Mouse (Mus musculus): ENCODE measurements at regions not wholly inside any gene's neighbourhood (a gene's known extent, or its start where the extent isn't known, plus 50 kb on each side); places are given as distances from the start of the nearest gene placed in this dataset.

DNA sequence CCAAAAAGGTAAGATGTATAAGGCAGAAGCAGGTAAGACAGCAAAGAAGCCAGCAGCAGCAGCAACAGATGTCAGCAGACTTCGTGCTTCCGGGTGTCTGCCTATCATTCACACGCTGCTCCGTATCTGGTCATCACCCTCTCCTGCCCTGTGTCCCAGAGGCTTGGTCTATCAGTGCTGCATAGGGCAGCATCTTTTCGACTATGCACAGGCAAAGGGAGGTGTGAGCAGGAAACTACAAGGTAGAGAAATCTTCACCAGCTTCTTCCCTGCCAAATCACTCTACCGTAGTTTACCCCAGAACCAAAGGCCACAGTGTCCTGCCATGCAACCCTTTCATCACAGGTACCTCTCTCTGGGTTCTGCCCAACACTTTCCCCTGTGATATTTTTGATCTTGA lies 156.5 kb downstream of the Zfp36l1 start:
- in situ Hi-C loops (cut with MboI; ENCODE audit: low pct_unique_long_range_greater_than_20kb) = no loop called here
- ATAC-seq (no peak), DNase-seq (ENCODE audit: low read depth, low spot score) (no peak)
- TF ChIP-seq CTCF (IDR thresholded peaks at IDR 0.05) = no peak
- H3K27me3 ChIP-seq = no peaks in the 10 kb centered on the region
- ChIA-PET CTCF (no interaction called here), POLR2A (no interaction called here)

DNA sequence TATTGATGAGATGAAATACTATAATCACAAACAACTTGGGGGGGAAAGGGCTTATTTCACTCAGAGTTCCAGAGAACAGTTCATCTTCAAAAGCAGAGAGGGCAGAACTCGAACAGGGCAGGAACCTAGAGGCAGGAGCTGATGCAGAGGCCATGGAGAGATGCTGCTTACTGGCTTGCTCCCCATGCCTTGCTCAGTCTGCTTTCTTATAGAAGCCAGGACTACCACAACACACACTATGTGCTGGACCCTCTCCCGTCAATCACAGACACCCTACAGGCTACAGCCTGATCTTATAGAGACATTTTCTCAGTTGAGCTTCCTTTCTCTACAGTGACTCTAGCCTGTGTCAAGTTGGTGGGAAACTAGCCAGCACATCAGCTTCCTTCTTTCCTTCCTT lies 157.3 kb downstream of the Zfp36l1 start:
- in situ Hi-C loops (cut with MboI; ENCODE audit: low pct_unique_long_range_greater_than_20kb) = no loop called here
- no peak for DNase-seq (ENCODE audit: low read depth, low spot score)
- POLR2A ChIA-PET = no interaction called here
- TF ChIP-seq CTCF (IDR thresholded peaks at IDR 0.05) = no peak
- ATAC-seq = no peak
- CTCF ChIA-PET = no interaction called here
- no peaks in the 10 kb centered on the region for H3K27me3 ChIP-seq

DNA sequence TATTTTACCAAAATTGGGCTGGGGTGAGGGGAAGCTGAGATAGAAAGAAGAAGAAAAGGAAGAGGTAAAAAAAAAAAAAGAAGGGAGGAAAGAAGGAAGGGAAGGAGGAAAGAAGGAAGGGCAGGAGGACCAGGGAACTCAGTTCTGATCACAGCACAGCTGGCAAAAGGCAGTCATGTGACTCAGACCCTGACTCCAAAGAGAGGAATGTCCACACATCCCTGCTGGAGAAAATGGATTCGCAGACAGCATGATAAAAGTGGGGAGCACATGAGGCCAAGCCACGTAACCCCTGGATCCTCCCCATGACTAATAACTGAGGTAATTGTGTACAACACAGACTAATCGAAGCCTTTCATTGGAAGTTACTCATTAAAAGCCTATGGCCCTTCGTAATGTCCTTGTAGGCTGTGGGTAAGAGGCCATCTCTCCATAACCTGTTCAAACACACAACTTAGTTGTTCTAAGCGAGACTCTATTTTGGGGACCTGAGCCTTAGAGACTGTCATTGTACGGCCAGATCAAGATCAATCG lies 162.2 kb downstream of the Zfp36l1 start:
- DNase-seq (ENCODE audit: low read depth, low spot score) (no peak), ATAC-seq (no peak)
- no peak for TF ChIP-seq CTCF (IDR thresholded peaks at IDR 0.05)
- in situ Hi-C loops (cut with MboI; ENCODE audit: low pct_unique_long_range_greater_than_20kb) = no loop called here
- ChIA-PET CTCF (no interaction called here), POLR2A (no interaction called here)
- no peaks in the 10 kb centered on the region for H3K27me3 ChIP-seq

DNA sequence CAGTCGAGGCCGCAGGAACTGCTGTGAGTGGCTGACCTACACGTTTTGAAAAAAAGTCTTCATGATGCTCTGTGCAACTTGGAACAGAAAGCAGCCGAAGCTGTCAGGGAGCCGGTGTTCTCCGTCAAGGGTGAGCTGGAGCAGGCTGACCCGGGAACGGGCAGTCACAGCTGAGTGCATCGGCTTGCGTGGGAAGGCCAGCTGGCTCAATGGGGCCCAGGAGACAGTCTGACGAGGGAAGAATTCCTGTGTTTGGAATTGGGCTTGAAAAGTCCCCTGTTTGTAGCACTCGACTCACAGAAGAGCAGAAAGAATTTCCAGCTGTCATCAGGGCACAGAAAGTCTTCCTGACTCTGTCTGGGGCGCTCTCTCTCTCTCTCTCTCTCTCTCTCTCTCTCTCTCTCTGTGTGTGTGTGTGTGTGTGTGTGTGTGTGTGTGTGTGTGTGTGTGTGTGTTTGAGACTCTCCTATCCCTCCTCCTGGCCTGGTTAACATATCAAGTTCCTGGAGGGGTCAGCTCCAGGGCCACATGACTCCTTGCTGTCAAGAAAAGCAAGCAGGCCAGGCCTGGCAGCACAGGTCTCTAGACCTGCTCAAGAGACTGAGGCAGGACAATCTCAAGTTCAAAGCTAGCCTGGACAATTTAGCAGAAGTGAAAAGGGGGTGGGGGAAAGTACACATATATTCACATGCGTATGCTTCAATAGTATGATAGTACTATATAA lies 163.6 kb downstream of the Zfp36l1 start:
- H3K27me3 ChIP-seq = no peaks in the 10 kb centered on the region
- ChIA-PET POLR2A (no interaction called here), CTCF (no interaction called here)
- DNase-seq (ENCODE audit: low read depth, low spot score) = peak; percentile 58
- no peak for TF ChIP-seq CTCF (IDR thresholded peaks at IDR 0.05)
- in situ Hi-C loops (cut with MboI; ENCODE audit: low pct_unique_long_range_greater_than_20kb) = no loop called here
- peak; percentile 21 for ATAC-seq

DNA sequence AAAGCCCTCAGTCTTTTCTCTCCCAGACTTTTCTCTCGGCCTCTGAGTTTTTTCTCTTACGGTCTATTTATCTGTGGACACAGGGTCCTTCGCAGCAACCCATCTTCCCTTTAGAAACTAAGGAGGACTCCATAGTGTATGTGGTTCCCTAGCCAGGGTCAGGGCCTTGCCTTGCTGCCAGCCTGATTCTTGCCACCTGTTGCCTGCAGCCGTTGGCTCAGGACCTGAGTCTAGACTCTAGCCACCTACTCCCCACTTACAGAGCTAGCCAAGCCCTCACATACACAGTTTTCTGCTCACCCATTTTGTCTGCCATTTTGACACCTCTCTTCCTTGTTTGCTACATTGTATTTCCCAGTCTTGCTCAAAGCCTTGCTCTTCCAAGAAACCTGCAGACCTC lies 165.2 kb downstream of the Zfp36l1 start:
- no peaks in the 10 kb centered on the region for H3K27me3 ChIP-seq
- DNase-seq (ENCODE audit: low read depth, low spot score) (no peak), ATAC-seq (no peak)
- in situ Hi-C loops (cut with MboI; ENCODE audit: low pct_unique_long_range_greater_than_20kb) = no loop called here
- no peak for TF ChIP-seq CTCF (IDR thresholded peaks at IDR 0.05)
- ChIA-PET POLR2A (no interaction called here), CTCF (no interaction called here)

DNA sequence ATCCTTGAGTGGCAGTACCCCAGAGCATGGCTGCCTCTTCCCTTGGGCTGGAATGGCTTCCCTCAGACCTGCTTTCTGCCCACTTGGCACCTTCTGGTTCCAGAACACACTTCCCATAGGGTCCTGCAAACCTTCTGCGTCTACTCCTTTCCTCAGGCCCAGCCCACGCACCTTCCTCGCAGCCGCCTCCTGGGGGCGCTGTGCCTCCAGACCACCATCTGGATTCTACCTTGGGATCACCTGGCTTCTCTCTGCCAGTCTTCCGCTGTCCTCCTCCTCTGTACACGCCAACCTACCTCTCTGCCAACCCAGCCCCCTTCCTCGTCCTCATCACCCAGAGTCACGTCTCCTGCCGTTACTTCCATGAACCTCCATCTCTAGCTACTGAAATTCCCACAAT lies 166.0 kb downstream of the Zfp36l1 start:
- DNase-seq (ENCODE audit: low read depth, low spot score) (no peak), ATAC-seq (no peak)
- ChIA-PET POLR2A (no interaction called here), CTCF (no interaction called here)
- no peak for TF ChIP-seq CTCF (IDR thresholded peaks at IDR 0.05)
- in situ Hi-C loops (cut with MboI; ENCODE audit: low pct_unique_long_range_greater_than_20kb) = no loop called here
- H3K27me3 ChIP-seq = no peaks in the 10 kb centered on the region

DNA sequence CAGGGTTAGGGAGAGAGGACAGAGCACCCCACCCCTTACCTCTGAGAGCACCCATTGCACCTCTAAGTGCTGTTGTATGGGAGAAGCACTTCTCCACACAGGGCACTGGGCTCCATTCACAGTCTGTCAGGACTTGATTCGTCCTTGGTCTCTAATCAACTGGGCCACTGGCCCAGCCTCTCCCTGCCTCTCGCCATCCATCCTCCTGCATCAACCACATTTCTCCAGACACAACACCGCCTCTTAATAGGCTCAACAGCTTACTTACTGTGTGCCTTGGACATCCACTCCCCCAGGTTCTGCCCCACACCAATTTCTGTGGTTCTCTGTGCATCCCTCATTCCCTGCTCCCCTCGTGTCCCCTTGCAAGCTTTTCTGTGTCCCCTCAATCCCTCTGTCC lies 166.9 kb downstream of the Zfp36l1 start:
- ChIA-PET POLR2A (interaction anchor here (0.6 kb wide), 1 partner anchor 182 kb away, joined by 3 read pairs; no protein-coding TSS in a partner anchor), CTCF (no interaction called here)
- ATAC-seq = no peak
- no peak for DNase-seq (ENCODE audit: low read depth, low spot score)
- no peak for TF ChIP-seq CTCF (IDR thresholded peaks at IDR 0.05)
- in situ Hi-C loops (cut with MboI; ENCODE audit: low pct_unique_long_range_greater_than_20kb) = no loop called here
- no peaks in the 10 kb centered on the region for H3K27me3 ChIP-seq

DNA sequence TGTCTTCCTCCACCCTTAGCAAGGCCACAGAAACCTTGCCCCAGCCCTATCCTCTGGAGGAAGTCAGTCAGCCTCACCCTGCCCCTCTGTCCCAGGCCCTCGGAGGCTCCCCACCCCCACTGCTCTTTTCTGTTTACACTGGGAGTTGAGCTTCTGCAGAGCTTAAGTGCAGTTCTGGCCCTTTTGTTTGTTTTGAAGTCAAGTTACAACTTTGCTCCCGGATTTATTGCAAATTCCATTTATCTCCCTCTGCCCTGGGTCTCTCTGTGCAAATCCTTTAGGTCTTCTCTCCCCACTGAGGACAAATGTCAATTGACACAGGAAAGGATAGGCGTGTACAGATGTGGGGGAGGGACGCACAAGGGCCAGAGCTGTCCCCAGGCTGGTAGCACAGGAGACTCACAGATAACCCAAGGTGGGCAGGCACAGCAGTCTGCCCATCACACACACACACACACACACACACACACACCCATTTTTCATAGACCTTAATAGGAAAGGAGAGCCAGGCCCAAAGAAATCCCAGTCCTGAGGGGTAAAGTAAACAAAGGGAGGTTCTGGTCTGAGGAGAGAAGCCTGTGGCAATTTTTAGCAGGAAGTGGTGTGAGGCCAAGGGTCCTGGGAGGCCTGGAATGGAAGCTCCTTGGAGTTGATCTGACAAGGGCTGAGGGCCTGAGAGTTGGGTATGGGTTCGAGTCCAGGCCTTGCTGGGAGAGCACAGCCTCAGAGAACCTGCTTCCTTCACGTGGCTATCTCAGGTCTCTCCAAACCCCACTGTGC lies 167.9 kb downstream of the Zfp36l1 start:
- in situ Hi-C loops (cut with MboI; ENCODE audit: low pct_unique_long_range_greater_than_20kb) = no loop called here
- H3K27me3 ChIP-seq = no peaks in the 10 kb centered on the region
- CTCF ChIA-PET = no interaction called here
- no peak for TF ChIP-seq CTCF (IDR thresholded peaks at IDR 0.05)
- POLR2A ChIA-PET = no interaction called here
- DNase-seq (ENCODE audit: low read depth, low spot score) = no peak
- ATAC-seq = no peak

DNA sequence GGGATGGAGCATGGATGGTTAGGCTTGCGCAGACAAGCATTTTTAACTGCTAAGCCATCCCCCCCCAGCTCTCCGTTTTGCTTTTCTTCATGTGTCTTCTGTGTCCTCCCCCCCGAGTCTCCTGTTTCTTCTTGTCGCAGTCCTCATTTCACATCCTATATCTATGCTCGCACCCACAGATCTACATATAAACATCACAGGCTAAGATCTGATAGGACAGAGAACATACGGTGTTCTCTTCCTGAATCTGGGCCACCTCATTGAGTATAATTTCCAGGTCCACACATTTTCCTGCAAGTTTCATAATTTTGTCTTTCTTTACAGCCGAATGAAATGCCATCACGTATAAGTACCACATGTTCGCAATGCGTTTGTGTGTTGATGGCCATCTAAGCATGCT lies 168.7 kb downstream of the Zfp36l1 start:
- CTCF ChIA-PET = no interaction called here
- no peaks in the 10 kb centered on the region for H3K27me3 ChIP-seq
- POLR2A ChIA-PET = no interaction called here
- no peak for TF ChIP-seq CTCF (IDR thresholded peaks at IDR 0.05)
- in situ Hi-C loops (cut with MboI; ENCODE audit: low pct_unique_long_range_greater_than_20kb) = no loop called here
- ATAC-seq (no peak), DNase-seq (ENCODE audit: low read depth, low spot score) (no peak)

DNA sequence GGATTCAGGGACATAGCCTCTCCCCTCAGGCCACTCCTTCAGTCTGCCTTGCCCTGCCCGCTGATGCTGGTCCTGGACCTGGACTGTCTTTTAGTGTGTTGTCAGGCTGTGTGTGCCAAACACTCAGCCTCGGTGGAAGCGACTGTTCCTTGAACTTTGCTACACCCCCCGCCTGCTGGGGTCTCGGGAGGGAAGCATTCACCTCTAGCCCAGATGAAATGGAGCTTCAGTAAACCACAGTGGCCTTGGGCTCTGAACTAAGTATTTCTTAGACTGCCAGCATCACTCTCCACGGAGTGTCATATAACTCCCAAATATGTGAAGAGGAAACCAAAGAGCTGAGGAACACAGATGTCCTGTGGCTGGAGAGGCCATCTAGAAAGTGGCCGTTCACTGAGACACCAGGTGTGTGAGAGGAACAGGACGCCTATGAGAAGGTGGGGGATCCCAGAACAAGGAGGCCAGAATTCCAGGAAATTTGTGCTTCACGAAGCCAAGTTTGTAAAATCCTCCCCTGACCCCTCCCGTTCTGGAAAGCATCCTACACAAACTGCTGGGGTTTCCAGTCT lies 170.2 kb downstream of the Zfp36l1 start:
- TF ChIP-seq CTCF (IDR thresholded peaks at IDR 0.05) = no peak
- in situ Hi-C loops (cut with MboI; ENCODE audit: low pct_unique_long_range_greater_than_20kb) = no loop called here
- DNase-seq (ENCODE audit: low read depth, low spot score) (no peak), ATAC-seq (no peak)
- ChIA-PET POLR2A (no interaction called here), CTCF (interaction anchor here (0.6 kb wide), 1 partner anchor 139 kb away, joined by 3 read pairs; no protein-coding TSS in a partner anchor)
- H3K27me3 ChIP-seq = no peaks in the 10 kb centered on the region

DNA sequence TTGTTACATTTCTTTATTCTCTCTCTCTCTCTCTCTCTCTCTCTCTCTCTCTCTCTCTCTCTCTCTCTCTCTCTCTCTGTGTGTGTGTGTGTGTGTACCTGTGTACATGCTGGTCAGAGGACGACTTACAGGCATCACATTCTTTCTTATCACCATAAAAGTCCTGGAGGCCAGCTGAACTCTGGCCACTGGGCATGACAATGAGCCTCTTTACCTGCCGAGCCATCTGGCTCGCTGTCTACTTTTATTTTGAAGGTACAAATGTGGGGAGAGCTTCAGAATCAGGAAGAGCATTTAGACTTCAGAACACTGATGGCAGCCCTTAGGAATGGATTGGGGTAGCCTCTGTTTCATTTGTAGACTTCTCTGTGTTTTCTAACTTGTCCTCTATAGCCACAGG lies 171.0 kb downstream of the Zfp36l1 start:
- no peak for ATAC-seq
- CTCF ChIA-PET = interaction anchor here (0.6 kb wide), 1 partner anchor 140 kb away, joined by 3 read pairs; no protein-coding TSS in a partner anchor
- in situ Hi-C loops (cut with MboI; ENCODE audit: low pct_unique_long_range_greater_than_20kb) = no loop called here
- POLR2A ChIA-PET = interaction anchor here (0.7 kb wide), 1 partner anchor 115 kb away, joined by 3 read pairs; no protein-coding TSS in a partner anchor
- no peaks in the 10 kb centered on the region for H3K27me3 ChIP-seq
- DNase-seq (ENCODE audit: low read depth, low spot score) = no peak
- TF ChIP-seq CTCF (IDR thresholded peaks at IDR 0.05) = no peak

Measured in Patski (cell line).